Mouse (Mus musculus) liver, embryonic 16.5 days (tissue): Measurements from ENCODE around the gene Gsdme. TPM values are rescaled to one million over a fixed set of nuclear protein-coding genes. Genes with fewer than 3 reads are reported as not detected.

Experiments used
- ATAC-seq: fragments of 200-750 bp; cut with Nextera tagmentation; 2 replicates; pipeline ENCODE4 v1.8.0; 2017; ENCODE audit warnings: low read depth, mild to moderate bottlenecking, moderate number of reproducible peaks, moderate library complexity
- H3K27ac ChIP-seq: fragments of 300-500 bp; sonication (generic); 2 replicates; pipeline ENCODE4 v1.5.1; 2014; ENCODE audit warnings: mild to moderate bottlenecking, low read length
- H3K27me3 ChIP-seq: fragments of 300-500 bp; sonication (generic); 2 replicates; pipeline ENCODE4 v1.6.1; 2014; ENCODE audit warnings: low read depth, low read length, mixed read lengths; ENCODE audit not compliant: control insufficient read depth, insufficient read depth
- H3K36me3 ChIP-seq: fragments of 300-500 bp; sonication (generic); 2 replicates; pipeline ENCODE4 v1.6.1; 2014; ENCODE audit warnings: mild to moderate bottlenecking; ENCODE audit not compliant: control insufficient read depth, insufficient read depth
- H3K4me1 ChIP-seq: fragments of 300-500 bp; sonication (generic); 2 replicates; pipeline ENCODE4 v1.6.1; 2014; ENCODE audit warnings: low read depth, low read length, mixed read lengths; ENCODE audit not compliant: control insufficient read depth
- H3K4me2 ChIP-seq: fragments of 300-500 bp; sonication (generic); 2 replicates; pipeline ENCODE4 v1.6.1; 2014; ENCODE audit warnings: low read depth, low read length, mixed read lengths
- H3K4me3 ChIP-seq: fragments of 300-500 bp; sonication (generic); 2 replicates; pipeline ENCODE4 v1.5.1; 2014; ENCODE audit warnings: low read depth, mild to moderate bottlenecking, low read length
- H3K9ac ChIP-seq: fragments of 300-500 bp; sonication (generic); 2 replicates; pipeline ENCODE4 v1.6.1; 2014; ENCODE audit warnings: low read depth, low read length
- H3K9me3 ChIP-seq: fragments of 300-500 bp; sonication (generic); replicated peaks from 2 replicates; pipeline ENCODE4 v1.6.1; 2016; ENCODE audit warnings: low read length; ENCODE audit not compliant: control insufficient read depth
- WGBS: fragments of 180-500 bp; shearing (Covaris S2); extraction: QIAGEN DNeasy Blood & Tissue Kit; methylation state at CpG from one replicate; pipeline ENCODE4 v1.1.7; 2014; ENCODE audit not compliant: insufficient replicate concordance; 5-methylcytosine and 5-hydroxymethylcytosine counted together
- polyA plus RNA-seq: library from polyadenylated mRNA; unstranded; fragments of >200 nt; fragmentation: Nextera tagmentation; extraction: Ambion mirVana; gene quantifications from 2 replicates; pipeline ENCODE4 v1.2.1, GENCODE M21; 2015

Gene Gsdme
- polyA plus RNA-seq, 1 experiment from 2014 or later, result 15.4 TPM

GRCm38 (mm10) chr6:50220863-50221262 is 42.8 kb downstream of the Gsdme start:
- Histone ChIP-seq H3K27me3 (no peaks in the 10 kb centered on the region), H3K4me2 (no peak overlapping the region), H3K4me3 (no peak overlapping the region), H3K27ac (no peak overlapping the region), H3K36me3 (no peaks in the 10 kb centered on the region), H3K9me3 (no peaks in the 10 kb centered on the region), H3K9ac (no peak overlapping the region), H3K4me1 (no peaks in the 10 kb centered on the region)
- ATAC-seq, result no peak
- WGBS, result 29% methylated on average over 6 of the region's 6 CpGs

- Histone ChIP-seq H3K27ac (no peak overlapping the region), H3K9ac (no peak overlapping the region), H3K4me2 (no peak overlapping the region), H3K4me1 (no peaks in the 10 kb centered on the region; the same call in 1 of the 2 replicates), H3K9me3 (no peaks in the 10 kb centered on the region), H3K4me3 (no peak overlapping the region), H3K27me3 (no peaks in the 10 kb centered on the region), H3K36me3 (no peaks in the 10 kb centered on the region)
- no peak for ATAC-seq
- WGBS, result 56% methylated on average over 6 of the region's 6 CpGs
These were observed 44.6 kb downstream of the Gsdme start for GRCm38 (mm10) chr6:50219066-50219465.

- no peak overlapping the region for H3K9ac ChIP-seq
- no peak overlapping the region for H3K4me2 ChIP-seq
- H3K27ac ChIP-seq, result no peak overlapping the region
- no peak overlapping the region for H3K4me3 ChIP-seq
- H3K36me3 ChIP-seq, result no peaks in the 10 kb centered on the region
- no peak for ATAC-seq
- no peaks in the 10 kb centered on the region; the same call in 1 of the 2 replicates for H3K4me1 ChIP-seq
- WGBS, result 53% methylated on average over 3 of the region's 3 CpGs
- H3K27me3 ChIP-seq, result no peaks in the 10 kb centered on the region
- H3K9me3 ChIP-seq, result no peaks in the 10 kb centered on the region
These were observed 45.0 kb downstream of the Gsdme start for GRCm38 (mm10) chr6:50218628-50219027.

- H3K27me3 ChIP-seq, result no peaks in the 10 kb centered on the region
- 64% methylated on average over 4 of the region's 4 CpGs for WGBS
- H3K36me3 ChIP-seq, result no peaks in the 10 kb centered on the region
- no peak overlapping the region for H3K9ac ChIP-seq
- H3K9me3 ChIP-seq, result no peaks in the 10 kb centered on the region
- H3K27ac ChIP-seq, result no peak overlapping the region
- ATAC-seq, result no peak
- no peaks in the 10 kb centered on the region; the same call in 1 of the 2 replicates for H3K4me1 ChIP-seq
- no peak overlapping the region for H3K4me2 ChIP-seq
- H3K4me3 ChIP-seq, result no peak overlapping the region
These were observed 47.7 kb downstream of the Gsdme start for GRCm38 (mm10) chr6:50215986-50216385.

GRCm38 (mm10) chr6:50215373-50215745 is 48.3 kb downstream of the Gsdme start:
- no peaks in the 10 kb centered on the region for H3K27me3 ChIP-seq
- H3K36me3 ChIP-seq, result no peaks in the 10 kb centered on the region
- H3K4me2 ChIP-seq, result no peak overlapping the region
- H3K9ac ChIP-seq, result no peak overlapping the region
- no peaks in the 10 kb centered on the region for H3K9me3 ChIP-seq
- WGBS, result 52% methylated on average over 2 of the region's 2 CpGs
- no peak overlapping the region for H3K4me3 ChIP-seq
- ATAC-seq, result no peak
- no peaks in the 10 kb centered on the region; the same call in 1 of the 2 replicates for H3K4me1 ChIP-seq
- no peak overlapping the region for H3K27ac ChIP-seq

GRCm38 (mm10) chr6:50214711-50215372 is 48.8 kb downstream of the Gsdme start:
- Histone ChIP-seq H3K9me3 (no peaks in the 10 kb centered on the region), H3K4me3 (no peak overlapping the region), H3K4me2 (no peak overlapping the region), H3K36me3 (no peaks in the 10 kb centered on the region), H3K4me1 (no peaks in the 10 kb centered on the region; the same call in 1 of the 2 replicates), H3K27ac (no peak overlapping the region), H3K27me3 (no peaks in the 10 kb centered on the region), H3K9ac (no peak overlapping the region)
- ATAC-seq, result no peak
- WGBS, result 38% methylated on average over 2 of the region's 2 CpGs

GRCm38 (mm10) chr6:50205093-50205492 is 58.6 kb downstream of the Gsdme start:
- Histone ChIP-seq H3K27ac (no peak overlapping the region), H3K36me3 (no peaks in the 10 kb centered on the region; the same call in 1 of the 2 replicates), H3K4me2 (no peak overlapping the region), H3K9ac (no peak overlapping the region), H3K4me3 (no peak overlapping the region), H3K9me3 (no peaks in the 10 kb centered on the region), H3K4me1 (no peaks in the 10 kb centered on the region), H3K27me3 (no peaks in the 10 kb centered on the region)
- 74% methylated on average over 4 of the region's 4 CpGs for WGBS
- ATAC-seq, result no peak

GRCm38 (mm10) chr6:50204356-50204755 is 59.3 kb downstream of the Gsdme start:
- WGBS, result 71% methylated on average over 4 of the region's 4 CpGs

GRCm38 (mm10) chr6:50193851-50194250 is 69.8 kb downstream of the Gsdme start:
- no peaks in the 10 kb centered on the region for H3K27me3 ChIP-seq
- no peak for ATAC-seq
- no peaks in the 10 kb centered on the region for H3K9me3 ChIP-seq
- no peak overlapping the region for H3K27ac ChIP-seq
- H3K9ac ChIP-seq, result no peak overlapping the region
- H3K4me1 ChIP-seq, result peaks cover 2% of the 10 kb centered on the region
- no peak overlapping the region for H3K4me3 ChIP-seq
- peaks cover 3% of the 10 kb centered on the region for H3K36me3 ChIP-seq
- no peak overlapping the region for H3K4me2 ChIP-seq
- 71% methylated on average over 5 of the region's 5 CpGs for WGBS

More at GRCm38 (mm10) chr6:50204356-50204755, 59.3 kb downstream of the Gsdme start:
- H3K4me3 ChIP-seq, result no peak overlapping the region
- ATAC-seq, result no peak
- no peak overlapping the region for H3K27ac ChIP-seq
- H3K36me3 ChIP-seq, result no peaks in the 10 kb centered on the region; the same call in 1 of the 2 replicates
- H3K9me3 ChIP-seq, result no peaks in the 10 kb centered on the region
- H3K27me3 ChIP-seq, result no peaks in the 10 kb centered on the region
- no peaks in the 10 kb centered on the region for H3K4me1 ChIP-seq
- no peak overlapping the region for H3K9ac ChIP-seq
- H3K4me2 ChIP-seq, result no peak overlapping the region
